Mouse (Mus musculus) liver, embryonic 11.5 days (tissue): ENCODE data around the gene Fam160b1. TPM values are rescaled to one million over a fixed set of nuclear protein-coding genes. Genes with fewer than 3 reads are reported as not detected.

Source experiments
- ATAC-seq: fragments of 200-750 bp; cut with Nextera tagmentation; replicated peaks from 2 replicates; pipeline ENCODE4 v1.8.0; 2017; ENCODE audit warnings: moderate number of reproducible peaks, mild to moderate bottlenecking, moderate TSS enrichment, moderate library complexity; ENCODE audit not compliant: low FRiP score
- DNase-seq: peaks from one replicate; pipeline ENCODE4 v3.0.0-alpha.2; 2017; ENCODE audit warnings: low spot score
- H3K27ac ChIP-seq: fragments of 300-500 bp; sonication (generic); 2 replicates; pipeline ENCODE4 v1.5.1; 2014; ENCODE audit warnings: mild to moderate bottlenecking, low read depth, low read length, control low read depth
- H3K27me3 ChIP-seq: fragments of 300-500 bp; sonication (generic); replicated peaks from 2 replicates; pipeline ENCODE4 v1.6.1; 2014; ENCODE audit warnings: low read length, mixed read lengths; ENCODE audit not compliant: control insufficient read depth, insufficient read depth
- H3K36me3 ChIP-seq: fragments of 300-500 bp; sonication (generic); 2 replicates; pipeline ENCODE4 v1.6.1; 2014; ENCODE audit warnings: mild to moderate bottlenecking, low read length, moderate library complexity, mixed read lengths; ENCODE audit not compliant: control insufficient read depth, insufficient read depth
- H3K4me1 ChIP-seq: fragments of 300-500 bp; sonication (generic); replicated peaks from 2 replicates; pipeline ENCODE4 v1.6.1; 2014; ENCODE audit warnings: low read length, mixed read lengths; ENCODE audit not compliant: control insufficient read depth, insufficient read depth
- H3K4me2 ChIP-seq: fragments of 300-500 bp; sonication (generic); 2 replicates; pipeline ENCODE4 v1.6.1; 2014; ENCODE audit warnings: mild to moderate bottlenecking, control low read depth, moderate library complexity
- H3K4me3 ChIP-seq: fragments of 300-500 bp; sonication (generic); 2 replicates; pipeline ENCODE4 v1.5.1; 2014; ENCODE audit warnings: low read depth, low read length, control low read depth
- H3K9ac ChIP-seq: fragments of 300-500 bp; sonication (generic); 2 replicates; pipeline ENCODE4 v1.6.1; 2014; ENCODE audit warnings: low read depth, low read length, control low read depth
- H3K9me3 ChIP-seq: fragments of 300-500 bp; sonication (generic); 2 replicates; pipeline ENCODE4 v1.6.1; 2016; ENCODE audit warnings: low read length, inconsistent platforms, mixed read lengths; ENCODE audit not compliant: control insufficient read depth
- WGBS: fragments of 180-500 bp; shearing (Covaris S2); extraction: QIAGEN DNeasy Blood & Tissue Kit; methylation state at CpG from one replicate; pipeline ENCODE4 v1.1.7; 2014; 5-methylcytosine and 5-hydroxymethylcytosine counted together
- polyA plus RNA-seq: library from polyadenylated mRNA; unstranded; fragments of >200 nt; fragmentation: Nextera tagmentation; extraction: Ambion mirVana; gene quantifications from 2 replicates; pipeline ENCODE4 v1.2.1, GENCODE M21; 2014

The Fam160b1 gene
- polyA plus RNA-seq, 1 experiment from 2014 or later, result 11.9 TPM

DNA sequence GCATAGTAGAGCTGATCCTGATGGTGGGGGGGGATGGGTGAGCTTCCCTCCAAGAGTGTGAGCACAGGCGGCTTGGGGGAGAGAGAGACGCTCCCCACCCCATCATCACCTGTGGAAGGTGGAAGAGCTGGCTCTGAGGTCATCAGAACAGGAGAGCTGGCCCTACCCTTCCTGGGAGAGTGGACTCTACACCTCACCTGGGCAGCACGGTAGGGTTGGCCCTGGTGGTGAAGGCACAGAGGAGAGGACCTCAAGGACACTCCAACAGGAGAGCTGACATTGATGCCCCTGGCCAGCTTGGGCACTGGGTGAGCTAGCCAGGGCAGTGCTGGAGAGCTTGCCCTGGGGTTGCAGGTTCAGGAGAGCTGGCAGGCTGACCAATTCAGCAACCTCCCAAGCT is 31.1 kb downstream of the Fam160b1 start:
- 81% methylated on average over 3 of the region's 3 CpGs for WGBS
- ATAC-seq (peak; percentile 27; the same call in 1 of the 2 replicates), DNase-seq (no peak)
- Histone ChIP-seq H3K4me3 (no peak overlapping the region), H3K9ac (no peak overlapping the region), H3K4me2 (no peak overlapping the region), H3K4me1 (peaks cover 8% of the 10 kb centered on the region), H3K9me3 (no peaks in the 10 kb centered on the region), H3K36me3 (peaks cover 20% of the 10 kb centered on the region; the same call in 1 of the 2 replicates), H3K27ac (no peak overlapping the region), H3K27me3 (no peaks in the 10 kb centered on the region)

DNA sequence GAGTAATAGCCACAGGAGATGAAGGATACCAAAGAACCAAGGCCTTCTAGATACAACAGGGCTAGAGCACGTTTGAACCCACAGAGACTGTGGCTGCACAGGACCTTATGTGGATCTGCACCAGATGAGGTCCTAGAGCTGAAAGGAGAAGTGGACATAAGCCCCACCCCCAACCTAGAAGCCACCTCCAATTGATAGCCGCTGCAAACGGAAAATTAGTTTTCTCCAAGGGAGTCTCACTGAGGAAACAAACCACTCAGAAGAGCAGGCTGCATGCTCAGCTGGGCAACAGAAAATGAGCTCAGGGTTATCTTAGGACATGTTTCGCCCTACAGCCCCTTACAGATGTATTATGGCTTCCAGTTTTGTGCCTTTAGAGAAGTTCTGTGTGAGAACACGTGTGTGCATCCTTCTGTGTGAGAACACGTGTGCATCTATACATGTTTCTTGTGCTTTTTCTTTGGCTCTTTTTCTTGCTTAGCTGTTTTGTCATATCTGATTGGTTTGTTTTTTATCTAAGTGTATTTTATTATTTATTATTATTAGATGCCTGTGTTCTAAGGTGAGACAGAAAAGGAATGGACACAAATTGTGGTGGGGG is 33.0 kb downstream of the Fam160b1 start:
- H3K4me1 ChIP-seq, result peaks cover 14% of the 10 kb centered on the region

DNA sequence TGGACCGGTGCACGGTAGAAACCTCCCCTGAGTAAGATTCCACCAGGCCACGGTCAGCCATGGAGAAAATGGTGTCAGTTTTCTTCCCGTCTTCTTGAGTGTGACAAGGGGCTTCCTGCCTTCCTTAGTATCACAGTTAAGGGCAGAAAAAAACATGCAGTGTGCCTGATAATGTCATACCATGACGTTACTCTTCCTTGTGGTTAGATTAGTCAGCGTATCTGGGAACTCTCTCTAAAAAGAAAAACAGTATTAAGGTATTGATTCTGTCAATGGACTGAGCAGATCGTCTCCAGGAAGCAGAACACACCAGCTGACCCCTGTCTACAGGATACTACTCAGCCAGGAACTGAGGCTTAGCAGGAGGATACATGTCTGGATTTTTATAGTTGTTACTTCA is 36.1 kb downstream of the Fam160b1 start:
- H3K4me1 ChIP-seq, result peaks cover 14% of the 10 kb centered on the region
- ATAC-seq (peak; percentile 66), DNase-seq (no peak)
- peak overlapping the region; percentile 12 for H3K4me2 ChIP-seq
- no peaks in the 10 kb centered on the region for H3K27me3 ChIP-seq
- H3K27ac ChIP-seq, result peak overlapping the region; percentile 11; the same call in 1 of the 2 replicates
- H3K4me3 ChIP-seq, result no peak overlapping the region
- H3K9me3 ChIP-seq, result no peaks in the 10 kb centered on the region
- peak overlapping the region; percentile 6; the same call in 1 of the 2 replicates for H3K9ac ChIP-seq
- no peaks in the 10 kb centered on the region for H3K36me3 ChIP-seq
- WGBS, result 30% methylated on average over 7 of the region's 7 CpGs

More for the DNA sequence above, 33.0 kb downstream of the Fam160b1 start:
- H3K27ac ChIP-seq, result no peak overlapping the region
- no peak overlapping the region for H3K4me2 ChIP-seq
- peaks cover 10% of the 10 kb centered on the region; the same call in 1 of the 2 replicates for H3K36me3 ChIP-seq
- ATAC-seq (no peak), DNase-seq (no peak)
- no peaks in the 10 kb centered on the region for H3K27me3 ChIP-seq
- 54% methylated on average over 6 of the region's 6 CpGs for WGBS
- H3K4me3 ChIP-seq, result no peak overlapping the region
- H3K9me3 ChIP-seq, result no peaks in the 10 kb centered on the region
- no peak overlapping the region for H3K9ac ChIP-seq

DNA sequence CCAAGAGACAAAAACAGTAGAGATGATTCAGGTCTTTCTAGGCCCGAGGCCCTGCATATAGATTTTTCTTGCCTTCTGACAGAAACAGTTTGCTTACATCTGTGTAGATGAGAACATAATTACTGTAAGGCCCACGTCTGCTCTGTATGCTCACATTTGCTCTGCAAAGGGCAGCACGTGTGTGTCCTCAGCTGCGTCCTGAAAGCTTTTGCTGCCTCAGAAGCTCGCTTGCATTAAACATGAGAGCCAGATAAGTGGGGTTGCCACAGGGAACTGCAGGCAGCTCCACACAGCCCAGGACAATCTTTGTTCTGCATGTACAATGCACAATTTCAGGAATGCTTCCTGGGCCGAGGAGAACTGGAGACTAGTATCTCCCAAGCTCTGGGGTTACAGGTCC is 41.9 kb downstream of the Fam160b1 start:
- Histone ChIP-seq H3K9ac (no peak overlapping the region), H3K27me3 (no peaks in the 10 kb centered on the region), H3K4me3 (no peak overlapping the region), H3K4me1 (peaks cover 11% of the 10 kb centered on the region), H3K36me3 (no peaks in the 10 kb centered on the region), H3K27ac (no peak overlapping the region), H3K4me2 (no peak overlapping the region), H3K9me3 (no peaks in the 10 kb centered on the region)
- no peak for DNase-seq
- ATAC-seq, result no peak
- WGBS, result 72% methylated on average over 6 of the region's 6 CpGs

DNA sequence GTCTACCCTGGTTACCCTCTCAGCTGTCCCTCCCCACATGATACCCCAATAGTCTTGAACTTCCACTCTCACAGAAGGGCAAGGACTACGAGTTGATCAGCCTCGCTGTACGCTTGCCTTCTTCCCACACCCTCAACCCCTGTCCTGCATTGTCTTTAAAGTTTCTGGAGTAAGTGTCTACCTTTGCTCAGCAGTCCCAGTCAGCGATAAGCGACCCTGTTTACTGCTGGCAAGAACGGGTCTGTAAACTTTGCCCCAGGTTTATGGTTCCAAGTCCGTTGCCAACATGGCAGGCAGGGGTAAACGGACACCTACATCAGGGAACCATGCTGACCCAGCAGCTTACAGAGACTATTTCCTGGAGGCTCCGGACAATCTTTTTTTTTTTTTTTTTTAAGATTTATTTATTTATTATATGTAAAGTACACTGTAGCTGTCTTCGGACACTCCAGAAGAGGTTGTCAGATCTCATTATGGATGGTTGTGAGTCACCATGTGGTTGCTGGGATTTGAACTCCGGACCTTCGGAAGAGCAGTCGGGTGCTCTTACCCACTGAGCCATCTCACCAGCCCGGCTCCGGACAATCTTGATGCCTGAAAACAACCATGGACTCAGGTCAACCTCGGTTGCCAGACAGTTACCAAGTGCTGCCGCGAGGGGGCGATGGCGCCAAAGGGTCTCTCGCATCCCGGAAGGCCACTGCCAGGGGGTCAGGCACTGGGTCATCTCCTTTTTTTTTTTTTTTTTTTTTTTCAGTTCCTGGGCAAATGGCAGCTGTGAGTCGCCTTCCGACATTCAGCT is 43.4 kb downstream of the Fam160b1 start:
- peak overlapping the region; percentile 65 for H3K4me2 ChIP-seq
- ATAC-seq, result peak; percentile 65
- peaks cover 11% of the 10 kb centered on the region for H3K4me1 ChIP-seq
- peak overlapping the region; percentile 58 for H3K9ac ChIP-seq
- 13% methylated on average over 24 of the region's 24 CpGs for WGBS
- no peaks in the 10 kb centered on the region for H3K9me3 ChIP-seq
- H3K36me3 ChIP-seq, result no peaks in the 10 kb centered on the region
- no peaks in the 10 kb centered on the region for H3K27me3 ChIP-seq
- H3K4me3 ChIP-seq, result peak overlapping the region; percentile 34
- peak; percentile 86 for DNase-seq
- peak overlapping the region; percentile 8; the same call in 1 of the 2 replicates for H3K27ac ChIP-seq

DNA sequence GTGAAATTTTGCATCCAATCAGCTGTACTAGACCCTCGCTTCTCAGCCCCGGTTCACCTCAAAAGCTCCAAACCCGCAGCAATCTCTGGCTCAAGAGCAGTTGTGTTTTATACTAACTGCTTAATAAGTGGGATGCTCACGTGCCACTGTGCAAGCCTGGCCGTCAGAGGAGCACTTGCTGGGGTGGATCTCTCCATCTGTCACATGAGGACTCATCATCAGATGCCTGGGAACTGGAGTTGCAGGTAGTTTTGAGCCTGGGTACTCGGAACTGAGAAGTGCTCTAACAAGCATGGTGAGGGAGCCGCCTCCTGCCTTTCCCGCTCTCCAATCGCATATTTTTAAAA is 44.0 kb downstream of the Fam160b1 start:
- ATAC-seq, result no peak; the same call in 1 of the 2 replicates
- Histone ChIP-seq H3K4me1 (peaks cover 11% of the 10 kb centered on the region), H3K27me3 (no peaks in the 10 kb centered on the region), H3K4me3 (peak overlapping the region; percentile 34), H3K9ac (peak overlapping the region; percentile 58), H3K27ac (no peak overlapping the region), H3K36me3 (no peaks in the 10 kb centered on the region), H3K9me3 (no peaks in the 10 kb centered on the region), H3K4me2 (peak overlapping the region; percentile 65)
- no peak for DNase-seq
- 16% methylated on average over 9 of the region's 9 CpGs for WGBS

DNA sequence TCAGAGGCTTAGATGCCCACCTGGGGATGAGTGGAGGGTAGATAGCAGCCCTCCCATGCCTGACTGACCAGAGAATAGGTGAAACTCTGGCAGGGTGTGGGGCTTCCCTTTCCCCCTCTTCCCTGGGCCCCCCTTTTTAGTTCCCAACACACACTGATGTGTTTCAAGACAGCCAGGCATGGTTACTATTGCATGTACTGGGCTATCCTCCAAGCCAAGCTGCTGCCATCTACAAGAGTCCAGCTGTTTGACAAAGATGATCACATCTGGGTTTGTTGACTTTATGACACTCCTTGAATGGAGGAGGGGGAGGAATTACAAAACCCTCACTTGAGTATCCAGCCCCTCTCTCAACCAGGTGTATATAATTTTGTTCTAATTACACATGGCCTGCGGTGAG is 47.5 kb downstream of the Fam160b1 start:
- no peaks in the 10 kb centered on the region for H3K27me3 ChIP-seq
- H3K4me3 ChIP-seq, result no peak overlapping the region
- no peak overlapping the region for H3K4me2 ChIP-seq
- H3K27ac ChIP-seq, result no peak overlapping the region
- no peak overlapping the region for H3K9ac ChIP-seq
- DNase-seq, result no peak
- no peaks in the 10 kb centered on the region for H3K36me3 ChIP-seq
- H3K4me1 ChIP-seq, result peaks cover 26% of the 10 kb centered on the region
- H3K9me3 ChIP-seq, result no peaks in the 10 kb centered on the region
- WGBS, result 97% methylated on average over 1 of the region's 1 CpGs
- no peak for ATAC-seq

DNA sequence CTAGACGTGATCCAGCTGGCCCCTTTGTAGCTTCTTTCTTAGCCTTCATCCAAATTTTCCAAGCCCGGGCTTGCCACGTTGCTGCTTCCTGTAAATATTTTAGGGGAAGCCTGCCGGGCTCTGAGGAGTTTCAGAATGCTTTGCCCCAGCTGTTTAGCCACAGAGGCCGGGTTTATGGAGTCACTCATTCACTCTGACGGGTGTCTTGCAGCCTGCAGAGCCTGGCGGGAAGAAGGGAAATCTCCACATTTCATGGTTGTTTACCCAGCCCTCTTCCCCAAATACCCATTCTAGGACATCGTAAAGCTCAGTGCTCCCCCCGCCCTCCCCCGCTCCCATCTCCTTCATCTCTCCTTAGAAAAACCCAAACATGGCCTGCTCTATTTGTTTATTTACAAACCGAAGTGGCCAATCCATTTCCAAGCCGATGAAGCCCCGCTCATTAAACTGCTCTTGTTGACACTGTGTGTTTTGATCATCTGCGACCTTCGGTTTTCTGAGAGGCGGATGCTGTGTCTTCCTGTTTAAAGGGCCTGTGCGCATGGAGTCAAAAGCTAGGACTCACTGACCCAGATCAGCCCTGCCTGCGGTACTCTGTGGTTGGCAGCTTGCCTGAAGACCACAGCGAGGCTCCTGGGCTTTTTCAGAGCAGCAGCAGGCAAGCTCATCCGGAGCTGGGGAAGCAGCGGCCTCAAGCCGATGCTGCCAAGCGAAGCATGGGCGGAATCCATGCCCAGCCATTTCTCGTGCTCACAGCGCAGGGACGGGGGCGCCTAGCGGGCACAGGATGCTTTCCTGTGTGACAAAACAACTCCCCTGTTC is 51.1 kb downstream of the Fam160b1 start:
- ATAC-seq (0 out of 2 replicates have a peak, but pooled peaks have one; percentile 39), DNase-seq (peak; percentile 49)
- H3K27ac ChIP-seq, result peak overlapping the region; percentile 45
- no peaks in the 10 kb centered on the region for H3K27me3 ChIP-seq
- H3K36me3 ChIP-seq, result no peaks in the 10 kb centered on the region
- peak overlapping the region; percentile 57 for H3K4me2 ChIP-seq
- peak overlapping the region; percentile 46; the same call in 1 of the 2 replicates for H3K9ac ChIP-seq
- H3K9me3 ChIP-seq, result no peaks in the 10 kb centered on the region
- H3K4me1 ChIP-seq, result peaks cover 20% of the 10 kb centered on the region
- 31% methylated on average over 29 of the region's 29 CpGs for WGBS
- peak overlapping the region; percentile 28 for H3K4me3 ChIP-seq
